Mouse (Mus musculus) hindbrain, embryonic 15.5 days (tissue): ENCODE data around the gene Hist4h4. TPM values are rescaled to one million over a fixed set of nuclear protein-coding genes. Genes with fewer than 3 reads are reported as not detected.

ENCODE experiments used
- ATAC-seq: fragments of 200-750 bp; cut with Nextera tagmentation; 2 replicates; pipeline ENCODE4 v1.8.0; 2017; ENCODE audit warnings: low read depth, moderate number of reproducible peaks, moderate TSS enrichment; ENCODE audit not compliant: low FRiP score
- H3K27ac ChIP-seq: fragments of 300-500 bp; sonication (generic); replicated peaks from 2 replicates; pipeline ENCODE4 v1.5.1; 2015; ENCODE audit warnings: mild to moderate bottlenecking, inconsistent platforms
- H3K27me3 ChIP-seq: fragments of 300-500 bp; sonication (generic); 2 replicates; pipeline ENCODE4 v1.6.1; 2015; ENCODE audit warnings: control low read depth, inconsistent platforms
- H3K36me3 ChIP-seq: fragments of 300-500 bp; sonication (generic); 2 replicates; pipeline ENCODE4 v1.6.1; 2015; ENCODE audit warnings: control low read depth, inconsistent platforms
- H3K4me1 ChIP-seq: fragments of 300-500 bp; sonication (generic); replicated peaks from 2 replicates; pipeline ENCODE4 v1.6.1; 2015; ENCODE audit warnings: control low read depth, inconsistent platforms
- H3K4me2 ChIP-seq: fragments of 300-500 bp; sonication (generic); 2 replicates; pipeline ENCODE4 v1.6.1; 2015; ENCODE audit warnings: moderate library complexity, mild to moderate bottlenecking, inconsistent platforms
- H3K4me3 ChIP-seq: fragments of 300-500 bp; sonication (generic); 2 replicates; pipeline ENCODE4 v1.5.1; 2015; ENCODE audit warnings: mild to moderate bottlenecking, inconsistent platforms
- H3K9ac ChIP-seq: fragments of 300-500 bp; sonication (generic); 2 replicates; pipeline ENCODE4 v1.6.1; 2015; ENCODE audit warnings: inconsistent platforms
- H3K9me3 ChIP-seq: fragments of 300-500 bp; sonication (generic); 2 replicates; pipeline ENCODE4 v1.6.1; 2016; ENCODE audit warnings: control low read depth, inconsistent platforms
- WGBS: fragments of 180-500 bp; shearing (Covaris S2); methylation state at CpG from one replicate; pipeline ENCODE4 v1.1.7; 2015; 5-methylcytosine and 5-hydroxymethylcytosine counted together
- polyA plus RNA-seq: library from polyadenylated mRNA; unstranded; fragments of >200 nt; fragmentation: Nextera tagmentation; extraction: Ambion mirVana; gene quantifications from 2 replicates; pipeline ENCODE4 v1.2.1, GENCODE M21; 2015

The Hist4h4 gene
- 0.43 and 0.52 TPM in 2 replicates for polyA plus RNA-seq

DNA sequence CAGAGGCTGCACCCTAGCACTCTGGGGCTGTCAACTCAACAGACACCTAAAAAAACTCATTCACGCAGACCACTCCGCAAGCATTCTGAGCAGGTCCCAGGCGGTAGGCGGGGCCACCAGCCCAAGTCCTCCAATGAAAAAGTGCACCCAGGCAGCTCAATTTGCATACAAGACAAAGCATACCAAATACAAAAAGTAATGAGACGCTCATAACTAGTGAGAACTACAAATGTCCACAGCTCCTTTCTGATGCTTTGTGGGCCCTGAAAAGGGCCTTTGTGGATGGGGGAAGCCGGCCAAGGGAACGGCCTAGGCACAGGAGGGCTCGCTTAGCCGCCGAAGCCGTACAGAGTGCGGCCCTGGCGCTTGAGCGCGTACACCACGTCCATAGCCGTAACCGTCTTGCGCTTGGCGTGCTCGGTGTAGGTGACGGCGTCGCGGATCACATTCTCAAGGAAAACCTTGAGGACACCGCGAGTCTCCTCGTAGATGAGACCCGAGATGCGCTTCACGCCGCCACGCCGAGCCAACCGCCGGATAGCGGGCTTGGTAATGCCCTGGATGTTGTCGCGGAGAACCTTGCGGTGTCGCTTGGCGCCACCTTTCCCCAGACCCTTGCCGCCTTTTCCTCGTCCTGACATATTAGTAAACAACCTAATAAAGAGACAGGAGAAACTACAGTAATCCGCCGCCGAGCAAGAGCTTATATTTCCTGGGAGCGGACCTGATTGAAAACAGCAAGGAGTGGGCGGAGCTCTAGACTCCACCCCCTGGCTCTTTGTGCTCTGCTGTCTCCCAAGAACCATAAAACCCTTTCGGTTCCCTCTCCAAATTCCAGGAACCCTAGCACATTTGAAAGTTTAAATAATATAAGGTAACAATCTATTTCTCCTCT is at the start of gene Hist4h4:
Gene Hist4h4, minus strand, starts transcription at position 677 of the 895 bp plus-strand sequence.
- H3K9ac ChIP-seq, result peak within 1 kb of the TSS; percentile 93
- peak within 1 kb of the TSS; percentile 100 for H3K27ac ChIP-seq
- peak within 1 kb of the TSS; percentile 75 for H3K4me2 ChIP-seq
- no peaks in the 10 kb centered on the region for H3K36me3 ChIP-seq
- under 1% methylated on average over 50 of the region's 50 CpGs for WGBS
- H3K27me3 ChIP-seq, result no peaks in the 10 kb centered on the region
- peaks cover 27% of the 10 kb centered on the region for H3K4me1 ChIP-seq
- peak within 1 kb of the TSS; percentile 77 for H3K4me3 ChIP-seq
- peak; percentile 76 for ATAC-seq
- H3K9me3 ChIP-seq, result no peaks in the 10 kb centered on the region

GRCm38 (mm10) chr6:136852762-136853161 is 48.5 kb upstream of the Hist4h4 start:
- H3K27ac ChIP-seq, result peak overlapping the region; percentile 26; the same call in 1 of the 2 replicates
- 0 out of 2 replicates have a peak, but pooled peaks cover 8% of the 10 kb centered on the region for H3K4me1 ChIP-seq
- H3K36me3 ChIP-seq, result no peaks in the 10 kb centered on the region
- H3K4me2 ChIP-seq, result no peak overlapping the region
- no peaks in the 10 kb centered on the region for H3K27me3 ChIP-seq
- no peak overlapping the region for H3K9ac ChIP-seq
- WGBS, result 59% methylated on average over 3 of the region's 3 CpGs
- H3K4me3 ChIP-seq, result no peak overlapping the region
- no peak; the same call in 1 of the 2 replicates for ATAC-seq
- H3K9me3 ChIP-seq, result no peaks in the 10 kb centered on the region

GRCm38 (mm10) chr6:136852348-136852747 is 48.1 kb upstream of the Hist4h4 start:
- H3K36me3 ChIP-seq, result no peaks in the 10 kb centered on the region
- no peaks in the 10 kb centered on the region for H3K9me3 ChIP-seq
- H3K27ac ChIP-seq, result peak overlapping the region; percentile 26; the same call in 1 of the 2 replicates
- H3K27me3 ChIP-seq, result no peaks in the 10 kb centered on the region
- no peak overlapping the region for H3K4me2 ChIP-seq
- H3K9ac ChIP-seq, result no peak overlapping the region
- WGBS, result 83% methylated on average over 4 of the region's 4 CpGs
- no peak overlapping the region for H3K4me3 ChIP-seq
- H3K4me1 ChIP-seq, result 0 out of 2 replicates have a peak, but pooled peaks cover 8% of the 10 kb centered on the region
- ATAC-seq, result no peak

GRCm38 (mm10) chr6:136850267-136850666 is 46.1 kb upstream of the Hist4h4 start:
- Histone ChIP-seq H3K36me3 (no peaks in the 10 kb centered on the region), H3K4me1 (0 out of 2 replicates have a peak, but pooled peaks cover 8% of the 10 kb centered on the region), H3K27me3 (no peaks in the 10 kb centered on the region), H3K27ac (no peak overlapping the region), H3K9me3 (no peaks in the 10 kb centered on the region), H3K9ac (no peak overlapping the region), H3K4me2 (no peak overlapping the region), H3K4me3 (no peak overlapping the region)
- WGBS, result 83% methylated on average over 6 of the region's 6 CpGs
- no peak for ATAC-seq

DNA sequence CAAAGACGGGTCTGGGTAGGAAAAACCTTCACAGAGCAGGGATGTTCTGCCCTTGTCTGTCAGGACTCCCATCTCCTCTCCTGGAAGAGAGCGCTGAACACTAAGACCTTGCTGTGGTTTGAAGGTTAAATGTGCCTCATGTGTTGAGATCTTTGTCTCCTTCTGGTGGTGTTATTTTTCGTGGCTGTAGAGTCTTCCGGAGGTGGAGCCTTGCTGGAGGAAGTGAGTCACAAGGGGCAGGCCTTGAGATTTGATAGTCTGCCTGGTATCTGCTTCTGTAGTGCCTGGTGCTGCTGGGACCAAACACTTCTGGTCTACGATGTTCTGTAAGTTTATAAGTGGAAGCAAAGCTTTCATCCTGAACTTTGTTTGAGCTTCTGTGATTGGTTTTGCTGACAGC is 44.8 kb upstream of the Hist4h4 start:
- Histone ChIP-seq H3K27me3 (no peaks in the 10 kb centered on the region), H3K4me3 (no peak overlapping the region), H3K4me1 (0 out of 2 replicates have a peak, but pooled peaks cover 8% of the 10 kb centered on the region), H3K9me3 (no peaks in the 10 kb centered on the region), H3K27ac (no peak overlapping the region), H3K4me2 (no peak overlapping the region), H3K36me3 (no peaks in the 10 kb centered on the region), H3K9ac (no peak overlapping the region)
- no peak for ATAC-seq
- 90% methylated on average over 5 of the region's 5 CpGs for WGBS

- H3K27me3 ChIP-seq, result no peaks in the 10 kb centered on the region
- ATAC-seq, result no peak
Observed at GRCm38 (mm10) chr6:136848399-136848798, 44.2 kb upstream of the Hist4h4 start.

GRCm38 (mm10) chr6:136847790-136848189 is 43.6 kb upstream of the Hist4h4 start:
- Histone ChIP-seq H3K4me2 (no peak overlapping the region), H3K4me1 (0 out of 2 replicates have a peak, but pooled peaks cover 7% of the 10 kb centered on the region), H3K9ac (no peak overlapping the region), H3K36me3 (no peaks in the 10 kb centered on the region), H3K27me3 (no peaks in the 10 kb centered on the region), H3K27ac (no peak overlapping the region), H3K9me3 (no peaks in the 10 kb centered on the region), H3K4me3 (no peak overlapping the region)
- ATAC-seq, result no peak
- 29% methylated on average over 2 of the region's 2 CpGs for WGBS

More at GRCm38 (mm10) chr6:136848399-136848798, 44.2 kb upstream of the Hist4h4 start:
- no peak overlapping the region for H3K4me3 ChIP-seq
- no peak overlapping the region for H3K9ac ChIP-seq
- H3K4me1 ChIP-seq, result 0 out of 2 replicates have a peak, but pooled peaks cover 8% of the 10 kb centered on the region
- H3K9me3 ChIP-seq, result no peaks in the 10 kb centered on the region
- H3K4me2 ChIP-seq, result no peak overlapping the region
- 89% methylated on average over 8 of the region's 8 CpGs for WGBS
- no peak overlapping the region for H3K27ac ChIP-seq
- H3K36me3 ChIP-seq, result no peaks in the 10 kb centered on the region

DNA sequence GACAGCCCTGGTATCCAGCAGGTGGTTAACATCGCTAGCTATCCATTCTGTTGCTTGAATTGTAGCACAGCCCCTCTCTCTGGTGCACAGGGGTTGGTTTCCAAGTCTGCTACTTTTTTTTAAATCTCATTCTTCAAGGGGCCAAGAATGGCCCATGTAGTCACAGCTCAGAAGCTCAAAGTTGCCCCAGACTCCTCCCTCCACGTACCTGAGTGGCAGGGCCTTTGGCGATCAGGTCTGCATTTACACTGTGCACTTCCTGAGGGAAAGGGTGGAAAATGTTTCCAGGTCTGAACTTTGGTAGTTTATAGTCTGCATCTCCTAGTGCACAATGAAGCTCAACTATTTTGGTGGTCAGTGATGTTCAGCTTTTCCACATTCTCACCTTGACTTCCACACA is 43.1 kb upstream of the Hist4h4 start:
- Histone ChIP-seq H3K9me3 (no peaks in the 10 kb centered on the region), H3K27me3 (no peaks in the 10 kb centered on the region), H3K4me3 (no peak overlapping the region), H3K27ac (no peak overlapping the region), H3K9ac (no peak overlapping the region), H3K4me1 (0 out of 2 replicates have a peak, but pooled peaks cover 2% of the 10 kb centered on the region), H3K36me3 (no peaks in the 10 kb centered on the region), H3K4me2 (no peak overlapping the region)
- WGBS, result 94% methylated on average over 3 of the region's 3 CpGs
- ATAC-seq, result no peak

GRCm38 (mm10) chr6:136845706-136846480 is 41.7 kb upstream of the Hist4h4 start:
- no peaks in the 10 kb centered on the region for H3K9me3 ChIP-seq
- WGBS, result 68% methylated on average over 5 of the region's 5 CpGs
- H3K4me3 ChIP-seq, result no peak overlapping the region
- H3K9ac ChIP-seq, result no peak overlapping the region
- H3K27ac ChIP-seq, result no peak overlapping the region
- no peak overlapping the region for H3K4me2 ChIP-seq
- H3K4me1 ChIP-seq, result no peaks in the 10 kb centered on the region
- H3K27me3 ChIP-seq, result no peaks in the 10 kb centered on the region
- H3K36me3 ChIP-seq, result no peaks in the 10 kb centered on the region
- ATAC-seq, result no peak

- WGBS, result 56% methylated on average over 2 of the region's 2 CpGs
- Histone ChIP-seq H3K36me3 (no peaks in the 10 kb centered on the region), H3K4me1 (no peaks in the 10 kb centered on the region), H3K27ac (no peak overlapping the region), H3K4me2 (no peak overlapping the region), H3K9me3 (no peaks in the 10 kb centered on the region), H3K9ac (no peak overlapping the region), H3K4me3 (no peak overlapping the region), H3K27me3 (no peaks in the 10 kb centered on the region)
- no peak for ATAC-seq
Observed at GRCm38 (mm10) chr6:136844903-136845302, 40.7 kb upstream of the Hist4h4 start.

DNA sequence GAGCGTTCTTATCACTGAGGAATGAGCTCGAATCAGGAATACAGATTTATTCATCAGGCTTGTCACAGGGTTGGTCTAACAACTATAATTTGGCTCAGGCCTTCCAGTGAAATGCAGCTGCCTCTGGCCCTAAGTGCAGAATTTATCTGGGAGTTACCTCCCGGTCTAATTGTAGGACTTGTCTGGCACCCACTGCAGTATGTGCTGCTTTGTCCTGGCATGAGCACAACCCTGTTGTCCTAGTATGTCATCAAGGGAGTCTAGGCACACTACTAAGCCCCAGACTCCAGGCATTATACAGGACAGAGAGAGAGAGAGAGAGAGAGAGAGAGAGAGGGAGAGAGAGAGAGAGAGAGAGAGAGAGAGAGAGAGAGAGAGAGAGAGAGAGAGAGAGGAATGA is 33.1 kb upstream of the Hist4h4 start:
- WGBS, result 87% methylated on average over 3 of the region's 3 CpGs
- H3K9ac ChIP-seq, result no peak overlapping the region
- H3K9me3 ChIP-seq, result no peaks in the 10 kb centered on the region
- no peaks in the 10 kb centered on the region for H3K4me1 ChIP-seq
- H3K27ac ChIP-seq, result no peak overlapping the region
- no peaks in the 10 kb centered on the region for H3K36me3 ChIP-seq
- no peak overlapping the region for H3K4me2 ChIP-seq
- H3K27me3 ChIP-seq, result no peaks in the 10 kb centered on the region
- no peak overlapping the region for H3K4me3 ChIP-seq
- no peak for ATAC-seq

GRCm38 (mm10) chr6:136835352-136835751 is 31.1 kb upstream of the Hist4h4 start, which contains the start of gene Smco3:
Smco3 (minus strand) TSS chr6:136835452.
- 0 out of 2 replicates have a peak within 1 kb of the TSS, but pooled peaks have one; percentile 7 for H3K4me3 ChIP-seq
- 64% methylated on average over 4 of the region's 4 CpGs for WGBS
- H3K9ac ChIP-seq, result no peak within 1 kb of the TSS

More at GRCm38 (mm10) chr6:136835352-136835751, 31.1 kb upstream of the Hist4h4 start, which contains the start of gene Smco3:
- no peaks in the 10 kb centered on the region for H3K4me1 ChIP-seq
- ATAC-seq, result no peak
- no peaks in the 10 kb centered on the region for H3K36me3 ChIP-seq
- no peak within 1 kb of the TSS for H3K27ac ChIP-seq
- H3K9me3 ChIP-seq, result no peaks in the 10 kb centered on the region
- peaks cover 10% of the 10 kb centered on the region; the same call in 1 of the 2 replicates for H3K27me3 ChIP-seq
- peak within 1 kb of the TSS; percentile 9 for H3K4me2 ChIP-seq
